Mouse (Mus musculus) heart, embryonic 12.5 days (tissue): ENCODE results near the gene Mycl. TPM values are rescaled to one million over a fixed set of nuclear protein-coding genes. Genes with fewer than 3 reads are reported as not detected.
A peak's percentile ranks its signal among the peaks of the same experiment; 100 is the strongest.
"Not testable (repeated sequence)": the region's sequence is repeated elsewhere in the genome, so short reads cannot be mapped to it uniquely, and the experiment has no call there.

Source experiments
- ATAC-seq: fragments of 200-750 bp; cut with Nextera tagmentation; 2 replicates; pipeline ENCODE4 v1.8.0; 2017; ENCODE audit warnings: moderate TSS enrichment, moderate library complexity; ENCODE audit not compliant: insufficient number of reproducible peaks, low FRiP score
- H3K27ac ChIP-seq: fragments of 300-500 bp; sonication (generic); 2 replicates; pipeline ENCODE4 v1.5.1; 2016; ENCODE audit warnings: mild to moderate bottlenecking, moderate library complexity; ENCODE audit not compliant: poor library complexity, severe bottlenecking
- H3K27me3 ChIP-seq: fragments of 300-500 bp; sonication (generic); replicated peaks from 2 replicates; pipeline ENCODE4 v1.6.1; 2016; ENCODE audit warnings: mild to moderate bottlenecking, moderate library complexity
- H3K36me3 ChIP-seq: fragments of 300-500 bp; sonication (generic); 2 replicates; pipeline ENCODE4 v1.6.1; 2016; ENCODE audit warnings: mild to moderate bottlenecking, moderate library complexity
- H3K4me1 ChIP-seq: fragments of 300-500 bp; sonication (generic); replicated peaks from 2 replicates; pipeline ENCODE4 v1.6.1; 2016; ENCODE audit warnings: mild to moderate bottlenecking
- H3K4me2 ChIP-seq: fragments of 300-500 bp; sonication (generic); 2 replicates; pipeline ENCODE4 v1.6.1; 2016; ENCODE audit warnings: mild to moderate bottlenecking, moderate library complexity
- H3K4me3 ChIP-seq: fragments of 300-500 bp; sonication (generic); 2 replicates; pipeline ENCODE4 v1.5.1; 2016; ENCODE audit warnings: mild to moderate bottlenecking
- H3K9ac ChIP-seq: fragments of 300-500 bp; sonication (generic); 2 replicates; pipeline ENCODE4 v1.6.1; 2016; ENCODE audit warnings: mild to moderate bottlenecking, moderate library complexity
- H3K9me3 ChIP-seq: fragments of 300-500 bp; sonication (generic); replicated peaks from 2 replicates; pipeline ENCODE4 v1.6.1; 2016; ENCODE audit warnings: mild to moderate bottlenecking, moderate library complexity
- WGBS: fragments of 180-500 bp; shearing (Covaris S2); methylation state at CpG from one replicate; pipeline ENCODE4 v1.1.7; 2016; 5-methylcytosine and 5-hydroxymethylcytosine counted together
- polyA plus RNA-seq: library from polyadenylated mRNA; unstranded; fragments of >200 nt; fragmentation: Nextera tagmentation; extraction: Ambion mirVana; gene quantifications from 2 replicates; pipeline ENCODE4 v1.2.1, GENCODE M21; 2016

Gene Mycl
- polyA plus RNA-seq, 1 experiment from 2014 or later = 1.2 TPM

DNA sequence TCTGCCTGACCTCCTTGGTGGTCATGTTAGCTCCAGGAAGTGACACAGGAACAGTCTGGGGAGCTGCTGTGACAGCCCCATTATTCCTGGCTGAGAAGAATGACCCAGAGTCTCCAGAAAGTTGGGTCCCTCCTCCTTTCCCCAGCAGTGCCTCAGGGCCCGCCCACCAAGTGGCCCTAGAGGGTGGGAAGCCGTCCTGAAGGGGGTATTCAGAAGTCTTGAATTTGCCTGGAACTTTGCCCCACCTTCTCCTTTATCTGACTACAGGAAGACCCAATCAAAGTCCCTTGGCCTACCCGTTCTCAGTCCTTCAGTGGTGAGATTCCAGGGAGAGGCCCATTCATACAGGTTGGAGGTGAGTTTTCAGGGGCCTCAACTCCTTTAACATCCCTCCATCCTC, 13.5 kb upstream of the Mycl start:
- Histone ChIP-seq H3K9me3 (no peaks in the 10 kb centered on the region), H3K4me1 (peaks cover 16% of the 10 kb centered on the region; the same call in 1 of the 2 replicates), H3K4me2 (no peak overlapping the region), H3K27me3 (peaks cover 36% of the 10 kb centered on the region), H3K27ac (no peak overlapping the region), H3K36me3 (no peaks in the 10 kb centered on the region), H3K4me3 (no peak overlapping the region), H3K9ac (no peak overlapping the region)
- 45% methylated on average over 3 of the region's 3 CpGs for WGBS
- no peak for ATAC-seq

GRCm38 (mm10) chr4:122982537-122982936, 12.9 kb upstream of the Mycl start:
- Histone ChIP-seq H3K36me3 (no peaks in the 10 kb centered on the region), H3K4me1 (peaks cover 19% of the 10 kb centered on the region; the same call in 1 of the 2 replicates), H3K9me3 (no peaks in the 10 kb centered on the region), H3K27me3 (peaks cover 36% of the 10 kb centered on the region), H3K4me3 (no peak overlapping the region), H3K27ac (no peak overlapping the region), H3K9ac (no peak overlapping the region), H3K4me2 (no peak overlapping the region)
- ATAC-seq = no peak
- WGBS = 76% methylated on average over 3 of the region's 3 CpGs

- Histone ChIP-seq H3K36me3 (no peaks in the 10 kb centered on the region), H3K4me1 (peaks cover 22% of the 10 kb centered on the region; the same call in 1 of the 2 replicates), H3K27me3 (peaks cover 35% of the 10 kb centered on the region), H3K4me3 (peak overlapping the region; percentile 25; the same call in 1 of the 2 replicates), H3K4me2 (peak overlapping the region; percentile 51), H3K9ac (no peak overlapping the region), H3K27ac (no peak overlapping the region), H3K9me3 (no peaks in the 10 kb centered on the region)
- 22% methylated on average over 17 of the region's 17 CpGs for WGBS
- ATAC-seq = no peak
Observed at GRCm38 (mm10) chr4:122983486-122984261, 11.8 kb upstream of the Mycl start.

GRCm38 (mm10) chr4:122985110-122985509, 10.3 kb upstream of the Mycl start:
- 0 out of 2 replicates have a peak, but pooled peaks have one; percentile 44 for ATAC-seq
- peaks cover 27% of the 10 kb centered on the region for H3K27me3 ChIP-seq
- WGBS = 36% methylated on average over 8 of the region's 8 CpGs
- no peak overlapping the region for H3K9ac ChIP-seq
- peaks cover 22% of the 10 kb centered on the region; the same call in 1 of the 2 replicates for H3K4me1 ChIP-seq
- no peak overlapping the region for H3K27ac ChIP-seq
- H3K9me3 ChIP-seq = no peaks in the 10 kb centered on the region
- no peak overlapping the region for H3K4me3 ChIP-seq
- H3K36me3 ChIP-seq = no peaks in the 10 kb centered on the region
- H3K4me2 ChIP-seq = no peak overlapping the region

GRCm38 (mm10) chr4:122987421-122987820, 8.0 kb upstream of the Mycl start:
- Histone ChIP-seq H3K9me3 (no peaks in the 10 kb centered on the region), H3K9ac (no peak overlapping the region), H3K4me2 (no peak overlapping the region), H3K27me3 (peaks cover 17% of the 10 kb centered on the region), H3K27ac (no peak overlapping the region), H3K4me3 (no peak overlapping the region), H3K4me1 (peaks cover 10% of the 10 kb centered on the region; the same call in 1 of the 2 replicates), H3K36me3 (no peaks in the 10 kb centered on the region)
- 30% methylated on average over 4 of the region's 4 CpGs for WGBS
- no peak for ATAC-seq

- H3K9me3 ChIP-seq, H3K36me3 ChIP-seq, H3K4me2 ChIP-seq, ATAC-seq, H3K4me3 ChIP-seq, H3K4me1 ChIP-seq, H3K27ac ChIP-seq, H3K9ac ChIP-seq: not testable (repeated sequence)
- 55% methylated on average over 3 of the region's 3 CpGs for WGBS
- H3K27me3 ChIP-seq = peaks cover 16% of the 10 kb centered on the region
Observed at GRCm38 (mm10) chr4:122988004-122988403, 7.4 kb upstream of the Mycl start.

- H3K4me2 ChIP-seq = no peak overlapping the region
- ATAC-seq = no peak
- H3K9me3 ChIP-seq = no peaks in the 10 kb centered on the region
- no peaks in the 10 kb centered on the region for H3K36me3 ChIP-seq
- H3K4me1 ChIP-seq = 0 out of 2 replicates have a peak, but pooled peaks cover 6% of the 10 kb centered on the region
- H3K9ac ChIP-seq = no peak overlapping the region
- H3K4me3 ChIP-seq = no peak overlapping the region
- peaks cover 6% of the 10 kb centered on the region; the same call in 1 of the 2 replicates for H3K27me3 ChIP-seq
- 77% methylated on average over 1 of the region's 1 CpGs for WGBS
- no peak overlapping the region for H3K27ac ChIP-seq
Observed at GRCm38 (mm10) chr4:122991177-122991576, 4.3 kb upstream of the Mycl start.

DNA sequence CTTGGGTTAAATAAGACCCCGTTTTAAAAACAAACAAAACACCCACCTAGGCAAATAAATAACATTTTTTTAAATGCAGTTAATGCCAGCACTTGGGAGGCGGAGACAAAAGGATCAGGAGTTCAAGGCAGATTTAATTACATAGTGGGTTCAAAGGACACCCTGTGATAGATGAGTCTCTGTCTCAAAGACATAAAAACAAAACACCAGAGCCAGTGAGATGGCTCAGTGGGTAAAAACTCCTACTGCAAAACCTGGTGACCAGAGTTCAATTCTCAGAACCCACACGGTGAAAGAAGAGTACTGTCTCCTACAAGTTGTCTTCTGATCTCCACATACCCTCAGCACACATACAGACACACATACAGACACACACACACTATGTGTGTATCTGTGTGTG, 3.2 kb upstream of the Mycl start:
- H3K36me3 ChIP-seq = no peaks in the 10 kb centered on the region
- no peaks in the 10 kb centered on the region for H3K9me3 ChIP-seq
- H3K27me3 ChIP-seq = peaks cover 15% of the 10 kb centered on the region
- WGBS = 69% methylated on average over 3 of the region's 3 CpGs
- H3K9ac ChIP-seq = no peak overlapping the region
- no peak overlapping the region for H3K27ac ChIP-seq
- H3K4me1 ChIP-seq = peaks cover 10% of the 10 kb centered on the region; the same call in 1 of the 2 replicates
- H3K4me3 ChIP-seq = no peak overlapping the region
- H3K4me2 ChIP-seq = no peak overlapping the region
- ATAC-seq = no peak

GRCm38 (mm10) chr4:122996221-122996617, 767 bp downstream of the Mycl start:
- Histone ChIP-seq H3K27ac (no peak overlapping the region), H3K9me3 (no peaks in the 10 kb centered on the region), H3K27me3 (peaks cover 54% of the 10 kb centered on the region), H3K4me1 (peaks cover 10% of the 10 kb centered on the region; the same call in 1 of the 2 replicates), H3K4me2 (peak overlapping the region; percentile 100), H3K36me3 (no peaks in the 10 kb centered on the region), H3K9ac (peak overlapping the region; percentile 72), H3K4me3 (peak overlapping the region; percentile 72)
- under 1% methylated on average over 26 of the region's 32 CpGs for WGBS
- peak; percentile 41 for ATAC-seq

- WGBS = under 1% methylated on average over 47 of the region's 47 CpGs
- H3K9ac ChIP-seq = peak overlapping the region; percentile 72
- H3K4me2 ChIP-seq = peak overlapping the region; percentile 100
- H3K27me3 ChIP-seq = peaks cover 59% of the 10 kb centered on the region
- H3K9me3 ChIP-seq = no peaks in the 10 kb centered on the region
- ATAC-seq = peak; percentile 5; the same call in 1 of the 2 replicates
- H3K36me3 ChIP-seq = no peaks in the 10 kb centered on the region
- H3K4me1 ChIP-seq = peaks cover 10% of the 10 kb centered on the region; the same call in 1 of the 2 replicates
- H3K27ac ChIP-seq = no peak overlapping the region
- H3K4me3 ChIP-seq = peak overlapping the region; percentile 72
Observed at GRCm38 (mm10) chr4:122996618-122997381, 1.3 kb downstream of the Mycl start.
